Mouse (Mus musculus) testis, adult 2 months (tissue): Measurements from ENCODE around the gene Nmi. TPM values are rescaled to one million over a fixed set of nuclear protein-coding genes. Genes with fewer than 3 reads are reported as not detected.

Source experiments
- H3K27ac ChIP-seq: fragments of 200-500 bp; 2 replicates; pipeline ENCODE4 v1.5.1; 2012; ENCODE audit warnings: low read depth, low read length; ENCODE audit not compliant: control insufficient read depth, insufficient read depth
- H3K27me3 ChIP-seq: fragments of 200-500 bp; 2 replicates; pipeline ENCODE4 v1.6.1; 2012; ENCODE audit warnings: mild to moderate bottlenecking, low read length, moderate library complexity; ENCODE audit not compliant: control insufficient read depth, insufficient read depth
- H3K36me3 ChIP-seq: fragments of 200-500 bp; 2 replicates; pipeline ENCODE4 v1.6.1; 2012; ENCODE audit warnings: mild to moderate bottlenecking, low read length; ENCODE audit not compliant: control insufficient read depth, insufficient read depth
- H3K4me1 ChIP-seq: fragments of 200-500 bp; 2 replicates; pipeline ENCODE4 v1.6.1; 2012; ENCODE audit warnings: low read length; ENCODE audit not compliant: control insufficient read depth, insufficient read depth
- H3K4me3 ChIP-seq: fragments of 200-500 bp; 2 replicates; pipeline ENCODE4 v1.5.1; 2012; ENCODE audit warnings: low read depth, mild to moderate bottlenecking, low read length, moderate library complexity, mixed read lengths; ENCODE audit not compliant: control insufficient read depth
- CTCF ChIP-seq: fragments of 200-500 bp; IDR thresholded peaks from 2 replicates; pipeline ENCODE4 v1.5.1; 2012; ENCODE audit warnings: low read depth, mild to moderate bottlenecking, inconsistent platforms, low read length, moderate library complexity; ENCODE audit not compliant: control insufficient read depth, insufficient read depth, insufficient replicate concordance
- POLR2A ChIP-seq: fragments of 200-500 bp; IDR thresholded peaks from 2 replicates; pipeline ENCODE4 v1.6.1; 2012; ENCODE audit warnings: low read depth, mild to moderate bottlenecking, inconsistent platforms, low read length, moderate library complexity; ENCODE audit not compliant: control insufficient read depth
- polyA plus RNA-seq: library from polyadenylated mRNA; depleted of rRNA; stranded (reverse); fragments of >200 nt; gene quantifications from 2 replicates; pipeline ENCODE4 v1.2.3, GENCODE M21; 2012

The Nmi gene
- polyA plus RNA-seq, 1 experiment, result 1.1 TPM

GRCm38 (mm10) chr2:51945812-51946211 lies 27.5 kb downstream of the Nmi start:
- no peaks in the 10 kb centered on the region for H3K4me1 ChIP-seq
- TF ChIP-seq POLR2A (no peak), CTCF (no peak)
- no peaks in the 10 kb centered on the region for H3K27me3 ChIP-seq
- no peak overlapping the region for H3K27ac ChIP-seq
- H3K4me3 ChIP-seq, result no peak overlapping the region
- H3K36me3 ChIP-seq, result no peaks in the 10 kb centered on the region

GRCm38 (mm10) chr2:51941832-51942231 lies 31.5 kb downstream of the Nmi start:
- no peak overlapping the region for H3K27ac ChIP-seq
- no peaks in the 10 kb centered on the region for H3K36me3 ChIP-seq
- H3K4me1 ChIP-seq, result no peaks in the 10 kb centered on the region
- no peaks in the 10 kb centered on the region for H3K27me3 ChIP-seq
- TF ChIP-seq POLR2A (no peak), CTCF (no peak)
- H3K4me3 ChIP-seq, result no peak overlapping the region

- Histone ChIP-seq H3K4me3 (no peak overlapping the region), H3K27me3 (no peaks in the 10 kb centered on the region)
- TF ChIP-seq POLR2A (no peak), CTCF (no peak)
Observed at GRCm38 (mm10) chr2:51938750-51939149, 34.5 kb downstream of the Nmi start.

GRCm38 (mm10) chr2:51937004-51937403 lies 36.3 kb downstream of the Nmi start:
- H3K4me1 ChIP-seq, result peaks cover 5% of the 10 kb centered on the region
- H3K27me3 ChIP-seq, result no peaks in the 10 kb centered on the region
- H3K27ac ChIP-seq, result no peak overlapping the region
- no peaks in the 10 kb centered on the region for H3K36me3 ChIP-seq
- peak overlapping the region; percentile 43; the same call in 1 of the 2 replicates for H3K4me3 ChIP-seq
- TF ChIP-seq POLR2A, result no peak

More at GRCm38 (mm10) chr2:51938750-51939149, 34.5 kb downstream of the Nmi start:
- H3K4me1 ChIP-seq, result peaks cover 5% of the 10 kb centered on the region
- H3K36me3 ChIP-seq, result no peaks in the 10 kb centered on the region
- no peak overlapping the region for H3K27ac ChIP-seq

- Histone ChIP-seq H3K27ac (no peak overlapping the region), H3K36me3 (no peaks in the 10 kb centered on the region), H3K4me3 (peak overlapping the region; percentile 43; the same call in 1 of the 2 replicates), H3K4me1 (peaks cover 5% of the 10 kb centered on the region), H3K27me3 (no peaks in the 10 kb centered on the region)
- TF ChIP-seq CTCF (no peak), POLR2A (no peak)
Observed at GRCm38 (mm10) chr2:51936585-51936984, 36.7 kb downstream of the Nmi start.

- H3K27me3 ChIP-seq, result no peaks in the 10 kb centered on the region
- no peaks in the 10 kb centered on the region for H3K36me3 ChIP-seq
- TF ChIP-seq POLR2A, result no peak
- TF ChIP-seq CTCF, result no peak
- no peak overlapping the region; the same call in 1 of the 2 replicates for H3K4me3 ChIP-seq
- peaks cover 5% of the 10 kb centered on the region for H3K4me1 ChIP-seq
- no peak overlapping the region for H3K27ac ChIP-seq
Observed at GRCm38 (mm10) chr2:51935921-51936320, 37.4 kb downstream of the Nmi start.

- H3K27ac ChIP-seq, result peak within 1 kb of the TSS; percentile 40
- H3K4me1 ChIP-seq, result peaks cover 5% of the 10 kb centered on the region
- H3K36me3 ChIP-seq, result no peaks in the 10 kb centered on the region
- TF ChIP-seq POLR2A (peak; percentile 20; the same call in 1 of the 2 replicates), CTCF (no peak)
- H3K27me3 ChIP-seq, result no peaks in the 10 kb centered on the region
- H3K4me3 ChIP-seq, result peak within 1 kb of the TSS; percentile 87
Observed at GRCm38 (mm10) chr2:51934574-51935334, 38.5 kb downstream of the Nmi start, which contains the start of gene Rbm43. Gene Rbm43 (minus strand): TSS chr2:51935163.
